Mouse (Mus musculus): ENCODE results near the gene Crebbp.
A peak's percentile ranks its signal among the peaks of the same experiment; 100 is the strongest.
"Not testable (repeated sequence)": the region's sequence is repeated elsewhere in the genome, so short reads cannot be mapped to it uniquely, and the experiment has no call there.

Crebbp gene

DNA sequence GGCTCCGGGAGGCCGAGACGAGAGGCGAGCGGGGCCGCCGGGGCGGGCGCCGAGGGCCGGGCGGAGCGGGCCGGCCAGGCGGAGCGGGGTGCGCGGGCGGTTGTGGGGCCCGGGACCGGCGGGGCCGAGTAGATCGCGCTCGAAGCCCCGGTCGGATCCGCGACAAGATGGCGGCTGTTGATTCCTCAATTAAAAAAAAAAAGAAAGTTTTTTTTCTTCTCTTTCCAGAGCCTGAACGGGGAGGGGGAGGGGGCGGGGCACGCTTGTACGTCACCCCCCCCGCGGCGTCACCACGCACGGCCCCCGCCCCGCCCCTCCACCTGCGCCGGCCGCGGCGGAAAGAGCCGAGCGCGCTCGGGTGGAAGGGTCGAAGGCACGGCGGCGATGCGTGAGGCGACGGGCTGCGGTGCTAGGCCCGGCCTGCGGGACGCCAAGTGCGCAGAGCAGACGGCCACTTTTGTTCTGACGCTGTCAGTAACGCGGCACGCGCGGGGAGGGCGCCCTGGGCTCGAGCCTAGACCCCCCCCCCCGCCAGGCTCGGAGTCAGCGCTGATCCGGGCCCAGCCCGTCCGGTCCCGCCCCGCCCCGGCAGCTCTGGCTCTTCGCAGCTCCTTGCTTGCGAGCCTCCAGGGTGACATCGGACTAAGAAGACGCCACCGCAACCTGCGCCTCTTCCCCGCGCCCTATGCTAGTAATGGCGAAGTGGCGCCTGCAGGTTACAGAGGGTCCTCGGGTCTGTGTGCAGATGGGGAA is at the start of gene Crebbp:
Crebbp (minus strand) TSS at position 199 of the 753 bp plus-strand sequence.
- DNase-seq (ENCODE audit: low read depth, low spot score): peak; percentile 58

- DNase-seq (ENCODE audit: low read depth, low spot score): no peak
These were observed 49.7 kb upstream of the Crebbp start for GRCm38 (mm10) chr16:4263486-4263885.

- DNase-seq (ENCODE audit: low read depth, low spot score): no peak
These were observed 43.7 kb upstream of the Crebbp start for GRCm38 (mm10) chr16:4257546-4257945.

GRCm38 (mm10) chr16:4248791-4249190 is 35.0 kb upstream of the Crebbp start:
- DNase-seq (ENCODE audit: low read depth, low spot score): no peak

DNA sequence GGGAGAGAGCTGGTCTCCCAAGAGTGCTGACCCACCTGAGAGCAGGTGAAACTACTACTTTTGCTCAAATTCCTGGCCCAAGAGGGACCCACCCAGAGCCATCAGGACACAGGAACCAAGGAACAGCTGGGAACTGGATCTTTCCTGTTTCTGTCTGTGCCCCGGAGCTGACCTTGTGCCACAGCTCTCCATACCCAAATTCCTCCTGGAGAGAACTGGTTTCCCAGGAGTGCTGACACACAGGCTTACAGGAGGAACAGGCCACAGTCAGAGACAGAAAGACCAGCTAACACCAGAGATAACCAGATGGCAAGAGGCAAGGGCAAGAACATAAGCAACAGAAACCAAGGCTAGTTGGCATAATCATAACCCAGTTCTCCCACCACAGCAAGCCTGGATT is 31.4 kb upstream of the Crebbp start:
- not testable (repeated sequence) for DNase-seq (ENCODE audit: low read depth, low spot score)

DNA sequence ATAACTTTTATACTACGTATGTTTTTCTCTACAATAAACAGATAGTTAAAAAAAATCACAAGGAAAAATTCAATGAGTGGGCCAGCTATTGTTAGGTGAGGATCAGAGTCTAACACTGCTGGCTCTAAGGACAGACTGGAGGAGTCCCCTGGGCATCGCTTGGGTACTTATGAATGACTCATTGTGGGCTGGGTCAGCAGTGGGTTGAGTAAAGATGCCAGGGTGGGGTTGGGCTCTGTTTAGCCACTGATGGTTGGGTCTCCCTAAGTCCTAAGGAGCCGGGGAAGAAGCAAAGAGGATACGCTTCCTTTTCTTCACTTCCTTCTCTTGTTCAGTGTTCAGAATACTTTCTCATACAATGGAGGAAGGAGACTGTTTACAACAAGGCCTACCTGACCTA is 22.3 kb upstream of the Crebbp start:
- no peak for DNase-seq (ENCODE audit: low read depth, low spot score)

DNA sequence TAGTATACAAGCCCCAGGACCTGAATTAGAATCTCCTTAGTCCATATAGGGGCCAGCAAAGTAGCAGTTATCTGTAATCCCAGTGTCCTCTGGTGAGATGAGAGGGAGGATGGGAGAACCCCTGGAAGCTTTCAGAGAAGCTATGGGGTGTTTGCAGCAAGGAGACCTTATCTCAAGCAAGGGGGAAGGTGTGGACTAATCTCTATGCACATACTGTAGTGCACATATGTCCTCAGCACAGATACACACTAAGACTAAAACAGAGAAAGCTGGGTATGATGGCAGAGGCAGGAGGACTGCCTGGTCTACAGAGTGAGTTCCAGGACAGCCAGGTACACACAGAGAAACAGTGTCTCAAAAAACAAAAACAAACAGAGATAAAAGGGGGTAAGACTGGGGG is 21.8 kb upstream of the Crebbp start:
- DNase-seq (ENCODE audit: low read depth, low spot score): no peak

- DNase-seq (ENCODE audit: low read depth, low spot score): no peak
These were observed 12.0 kb upstream of the Crebbp start for GRCm38 (mm10) chr16:4225841-4226240.

GRCm38 (mm10) chr16:4214631-4215240 is 939 bp upstream of the Crebbp start:
- no peak for DNase-seq (ENCODE audit: low read depth, low spot score)

- DNase-seq (ENCODE audit: low read depth, low spot score): peak; percentile 9
These were observed 616 bp downstream of the Crebbp start for GRCm38 (mm10) chr16:4212963-4213798.

DNA sequence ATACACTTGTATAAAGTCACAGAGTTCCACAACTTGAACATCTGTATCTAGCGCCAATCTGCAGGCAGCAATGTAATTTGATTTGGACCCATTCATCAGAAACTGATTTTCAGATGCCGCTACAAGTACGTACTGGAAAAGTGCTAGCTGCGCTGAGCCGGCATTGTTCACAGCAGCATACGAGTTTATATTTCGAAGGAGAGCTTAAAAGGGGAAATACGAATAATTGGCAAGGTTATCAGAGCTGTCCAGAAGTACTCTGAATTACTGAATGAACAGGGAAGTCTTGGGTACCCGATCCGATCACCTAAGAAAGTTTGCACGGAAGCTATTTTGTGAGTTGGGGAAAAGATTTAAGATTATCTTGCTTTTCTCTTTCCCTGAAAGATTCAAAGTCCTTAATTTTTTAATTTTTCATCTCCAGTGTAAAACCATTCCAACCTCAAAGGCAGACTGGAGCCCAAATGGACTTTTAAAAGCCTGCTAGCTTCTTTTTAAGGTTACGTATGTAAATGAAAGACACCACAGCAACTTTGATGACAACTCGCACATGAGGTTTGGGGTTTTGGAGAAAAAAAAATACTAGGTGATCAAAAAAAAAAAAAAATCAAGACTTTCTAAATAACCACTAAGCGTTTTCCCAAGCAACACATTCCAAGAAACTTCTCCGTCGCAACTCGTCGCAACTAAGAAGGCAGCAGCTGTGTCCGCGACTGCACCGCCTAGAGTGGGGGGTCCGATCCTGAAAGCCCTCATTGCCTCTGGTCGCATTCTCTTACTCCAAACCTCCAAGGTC is 1.4 kb downstream of the Crebbp start:
- no peak for DNase-seq (ENCODE audit: low read depth, low spot score)

- DNase-seq (ENCODE audit: low read depth, low spot score): no peak
These were observed 3.5 kb downstream of the Crebbp start for GRCm38 (mm10) chr16:4210290-4210689.

GRCm38 (mm10) chr16:4203592-4203991 is 10.2 kb downstream of the Crebbp start:
- DNase-seq (ENCODE audit: low read depth, low spot score): no peak

DNA sequence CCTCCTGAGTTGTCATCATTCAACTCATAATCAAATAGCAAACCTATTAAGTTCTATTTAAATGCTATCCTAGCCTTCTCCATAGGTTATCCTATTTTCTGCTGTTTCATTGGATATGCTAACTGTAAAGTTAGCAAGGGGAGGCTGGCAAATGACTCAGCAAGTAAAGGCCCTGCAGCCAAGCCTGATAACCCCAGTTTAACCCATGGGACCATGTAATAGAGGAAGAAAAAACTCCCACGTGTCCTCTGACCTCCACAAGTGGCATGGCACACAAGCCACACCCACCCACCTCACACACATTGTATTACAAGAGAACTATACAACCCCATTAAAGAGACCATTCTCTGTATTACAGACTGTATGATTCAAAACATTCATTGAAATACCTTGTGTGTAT is 13.8 kb downstream of the Crebbp start:
- no peak for DNase-seq (ENCODE audit: low read depth, low spot score)

DNA sequence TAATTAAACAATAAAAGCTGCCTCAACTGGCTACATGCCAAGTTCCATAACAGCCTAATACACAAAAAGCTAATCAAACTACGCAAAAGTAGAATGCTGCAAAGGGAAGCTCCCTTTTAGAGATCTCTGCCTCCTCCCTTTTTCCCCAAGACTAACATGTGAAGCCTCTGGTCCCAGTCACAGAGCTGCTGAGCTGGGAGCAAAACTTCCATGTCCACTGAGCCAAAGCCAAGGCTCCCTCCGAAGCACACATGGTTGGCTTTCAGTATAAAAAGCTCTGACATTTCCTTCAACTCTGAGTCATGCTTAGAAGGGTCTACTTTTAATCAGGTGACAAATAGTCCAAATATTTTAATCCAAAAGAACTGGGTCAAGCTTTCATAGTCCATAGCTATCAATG is 14.2 kb downstream of the Crebbp start:
- no peak for DNase-seq (ENCODE audit: low read depth, low spot score)

GRCm38 (mm10) chr16:4198004-4198403 is 15.8 kb downstream of the Crebbp start:
- DNase-seq (ENCODE audit: low read depth, low spot score): no peak

DNA sequence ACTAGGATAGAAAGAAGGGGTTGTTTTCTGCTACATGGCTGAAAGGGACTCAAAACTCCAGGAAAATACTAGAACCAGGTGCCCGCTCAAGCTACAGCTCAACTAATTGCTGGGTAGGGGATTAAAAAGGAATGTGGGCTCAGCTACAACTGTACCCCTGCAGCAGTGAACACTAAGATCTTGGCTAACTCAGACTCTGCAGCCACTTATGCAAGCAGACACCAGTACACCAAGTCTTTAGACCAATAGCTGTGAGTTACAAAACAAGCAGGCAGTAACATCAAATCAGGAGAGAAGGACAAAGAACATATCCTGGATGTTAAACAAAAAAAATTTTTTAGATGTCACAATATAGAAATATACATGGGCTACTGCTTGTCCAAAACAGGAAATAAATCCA is 23.6 kb downstream of the Crebbp start:
- DNase-seq (ENCODE audit: low read depth, low spot score): no peak

DNA sequence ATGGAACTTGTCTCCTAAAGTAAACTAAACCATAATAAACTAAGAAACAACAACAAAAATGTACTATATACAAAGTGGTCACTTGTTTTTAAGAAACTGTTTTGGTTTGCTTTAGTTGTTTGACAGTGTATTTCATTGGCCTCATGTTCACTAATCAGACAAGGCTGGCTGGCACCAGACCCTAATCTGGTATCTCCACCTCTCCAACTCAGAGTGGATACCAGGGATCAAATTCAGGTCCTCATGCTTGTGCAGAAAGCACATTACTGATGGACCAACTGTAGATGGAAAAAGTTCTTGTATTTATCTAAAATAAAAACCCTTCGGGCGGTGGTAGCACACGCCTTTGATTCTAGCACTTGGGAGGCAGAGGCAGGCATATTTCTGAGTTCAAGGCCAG is 38.7 kb downstream of the Crebbp start:
- DNase-seq (ENCODE audit: low read depth, low spot score): no peak

- no peak for DNase-seq (ENCODE audit: low read depth, low spot score)
These were observed 44.3 kb downstream of the Crebbp start for GRCm38 (mm10) chr16:4169530-4169929.

- no peak for DNase-seq (ENCODE audit: low read depth, low spot score)
These were observed 45.3 kb downstream of the Crebbp start for GRCm38 (mm10) chr16:4168476-4168875.

DNA sequence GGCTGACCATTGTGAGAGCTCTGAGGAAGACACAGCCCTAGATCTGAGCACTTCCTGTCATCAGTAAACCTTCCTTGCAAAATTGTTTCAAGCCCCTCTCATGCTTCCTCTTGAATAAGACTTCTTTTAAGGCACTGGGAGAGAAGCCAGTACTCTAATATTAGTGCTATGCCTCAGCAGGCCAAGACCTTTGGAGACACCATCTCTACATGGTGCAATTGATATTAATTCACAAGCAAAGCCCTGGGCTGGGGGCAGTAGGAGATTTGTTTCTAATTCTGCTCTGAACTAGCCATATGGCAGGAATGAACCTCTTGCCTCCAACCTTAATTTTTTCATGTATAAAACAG is 52.9 kb downstream of the Crebbp start:
- DNase-seq (ENCODE audit: low read depth, low spot score): no peak
